9 mouse cellular contexts compared by ENCODE assay signal in the genomic region with DNA sequence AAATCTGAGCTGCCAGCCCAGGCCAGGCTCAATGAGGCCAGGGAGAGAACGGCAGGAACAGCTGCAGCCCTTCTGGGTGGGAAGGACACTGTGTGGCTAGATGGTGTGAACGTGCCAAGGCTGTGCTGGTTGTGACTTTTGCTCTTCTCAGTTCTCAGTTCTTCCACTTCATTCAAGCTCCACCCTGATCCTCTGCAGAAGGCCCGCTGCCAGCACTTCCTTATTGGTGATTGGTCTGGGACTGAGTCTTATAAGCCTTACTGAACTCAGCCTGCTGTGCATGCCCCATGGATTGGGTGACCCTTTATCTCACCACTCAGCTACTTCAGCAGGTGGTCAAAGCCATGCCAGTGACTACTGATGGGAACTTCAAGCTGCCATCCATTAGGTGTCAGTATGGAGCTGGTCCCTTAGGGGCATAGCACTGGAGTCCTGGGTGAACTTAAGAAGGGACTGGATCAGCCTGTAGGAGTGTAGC. TPM values are rescaled to one million over a fixed set of nuclear protein-coding genes. Genes with fewer than 3 reads are reported as not detected.
DNase-seq lines count a peak whose midpoint lies in the region; ATAC-seq and TF ChIP-seq lines count a peak whose summit lies in the region.
"Had no signal": no experiment of that assay in that cellular context is flagged by ENCODE, and none has a peak within 500 bp of the region (broad histone marks: within the 10 kb centered on the region; RNA-seq: fewer than 3 reads in every experiment).

No protein-coding gene starts in this region.

- 68% methylated on average over 3 of the region's 3 CpGs for WGBS in forebrain, postnatal 0 days
- WGBS in forebrain, embryonic 16.5 days, result 72% methylated on average over 3 of the region's 3 CpGs
- WGBS in large intestine, adult 2 months, result 26% methylated on average over 3 of the region's 3 CpGs
- WGBS in midbrain, embryonic 11.5 days, result 82% methylated on average over 3 of the region's 3 CpGs

- H3K9ac ChIP-seq in forebrain, postnatal 0 days, result no peak overlapping the region
- H3K9ac ChIP-seq in forebrain, embryonic 16.5 days (replicated peaks; ENCODE audit: low read depth, low read length), result no peak overlapping the region
- no peak overlapping the region for H3K9ac ChIP-seq in midbrain, embryonic 11.5 days (ENCODE audit: low read length)
- H3K9ac ChIP-seq: heart, embryonic 13.5 days had no signal

- no peaks in the 10 kb centered on the region for H3K9me3 ChIP-seq in forebrain, postnatal 0 days (ENCODE audit: low read length)
- H3K9me3 ChIP-seq in forebrain, embryonic 16.5 days (ENCODE audit: control insufficient read depth, low read length), result no peaks in the 10 kb centered on the region
- H3K9me3 ChIP-seq in midbrain, embryonic 11.5 days (ENCODE audit: control insufficient read depth, low read length), result no peaks in the 10 kb centered on the region
- H3K9me3 ChIP-seq: heart, embryonic 13.5 days had no signal

- H3K4me1 ChIP-seq in forebrain, postnatal 0 days (ENCODE audit: insufficient read depth), result no peaks in the 10 kb centered on the region
- no peaks in the 10 kb centered on the region; the same call in 1 of the 2 replicates for H3K4me1 ChIP-seq in forebrain, embryonic 16.5 days (replicated peaks; ENCODE audit: control insufficient read depth, insufficient read depth, low read length)
- H3K4me1 ChIP-seq in midbrain, embryonic 11.5 days (ENCODE audit: control insufficient read depth, insufficient read depth, low read length), result no peaks in the 10 kb centered on the region
- H3K4me1 ChIP-seq: heart, embryonic 13.5 days had no signal

- DNase-seq in forebrain, postnatal 0 days, result no peak
- peak; percentile 32 for DNase-seq in 3T3-L1 (ENCODE audit: low read depth, low spot score)
- peak; percentile 37 for DNase-seq in cerebellum, adult 8-10 months
- DNase-seq in large intestine, adult 2 months (ENCODE audit: low read depth, low spot score), result peak; percentile 19
- no peak for DNase-seq in midbrain, embryonic 11.5 days (ENCODE audit: low spot score, missing footprints)
- DNase-seq in spleen, adult 12 weeks (ENCODE audit: low spot score), result no peak
- DNase-seq in spleen, postnatal 14 days (ENCODE audit: low spot score in 2 of 2), result no peak

- no peak overlapping the region for H3K4me3 ChIP-seq in forebrain, postnatal 0 days (ENCODE audit: low read depth, low read length)
- H3K4me3 ChIP-seq in forebrain, embryonic 16.5 days (replicated peaks; ENCODE audit: low read length), result no peak overlapping the region
- H3K4me3 ChIP-seq in midbrain, embryonic 11.5 days (ENCODE audit: low read depth, low read length), result no peak overlapping the region
- H3K4me3 ChIP-seq: heart, embryonic 13.5 days had no signal

- ATAC-seq in forebrain, postnatal 0 days, result no peak
- ATAC-seq in forebrain, embryonic 16.5 days, result no peak
- ATAC-seq in midbrain, embryonic 11.5 days (ENCODE audit: low FRiP score), result no peak

- no peak overlapping the region for H3K4me2 ChIP-seq in forebrain, postnatal 0 days (ENCODE audit: low read depth)
- H3K4me2 ChIP-seq in forebrain, embryonic 16.5 days (ENCODE audit: low read length), result no peak overlapping the region
- H3K4me2 ChIP-seq in midbrain, embryonic 11.5 days, result no peak overlapping the region
- H3K4me2 ChIP-seq: heart, embryonic 13.5 days had no signal

- H3K36me3 ChIP-seq in forebrain, postnatal 0 days (ENCODE audit: insufficient read depth), result no peaks in the 10 kb centered on the region
- no peaks in the 10 kb centered on the region for H3K36me3 ChIP-seq in forebrain, embryonic 16.5 days (ENCODE audit: control insufficient read depth, insufficient read depth)
- H3K36me3 ChIP-seq in midbrain, embryonic 11.5 days (ENCODE audit: control insufficient read depth, insufficient read depth, low read length), result no peaks in the 10 kb centered on the region
- H3K36me3 ChIP-seq: heart, embryonic 13.5 days had no signal

- H3K27me3 ChIP-seq in forebrain, postnatal 0 days (ENCODE audit: insufficient read depth, low read length), result no peaks in the 10 kb centered on the region
- H3K27me3 ChIP-seq in forebrain, embryonic 16.5 days (replicated peaks; ENCODE audit: control insufficient read depth, insufficient read depth, low read length), result no peaks in the 10 kb centered on the region
- no peaks in the 10 kb centered on the region for H3K27me3 ChIP-seq in midbrain, embryonic 11.5 days (ENCODE audit: control insufficient read depth, insufficient read depth, low read length)

- TF ChIP-seq CTCF in forebrain, postnatal 0 days (IDR thresholded peaks at IDR 0.05; ENCODE audit: low read depth), result peak; percentile 25; the same call in 1 of the 2 replicates

- H3K27ac ChIP-seq in forebrain, postnatal 0 days (ENCODE audit: low read depth, low read length), result no peak overlapping the region
- H3K27ac ChIP-seq in forebrain, embryonic 16.5 days (ENCODE audit: low read length), result no peak overlapping the region
- H3K27ac ChIP-seq in midbrain, embryonic 11.5 days (ENCODE audit: low read depth, low read length), result no peak overlapping the region
- H3K27ac ChIP-seq: heart, embryonic 13.5 days had no signal

RNA-seq across cellular contexts. Expression of gene Atp2b3, which starts 23.6 kb away (rescaled TPM):
- total RNA-seq in forebrain, postnatal 0 days (2014; rRNA removed), result 21.4 and 26.0 TPM in 2 replicates
- 3.9 and 5.5 TPM in 2 replicates for polyA plus RNA-seq in forebrain, postnatal 0 days (2015; fragmentation: Nextera tagmentation; extraction: Ambion mirVana)
- 3.7 and 6.1 TPM in 2 replicates for polyA plus RNA-seq in forebrain, embryonic 16.5 days (2015; fragmentation: Nextera tagmentation; extraction: Ambion mirVana)
- 0.15 and 0.16 TPM in 2 replicates for polyA plus RNA-seq in large intestine, adult 2 months (2012; rRNA removed)
- 0.25 and 0.30 TPM in 2 replicates for polyA plus RNA-seq in midbrain, embryonic 11.5 days (2014; fragmentation: Nextera tagmentation; extraction: Ambion mirVana)

RNA-seq across cellular contexts. Expression of gene Bgn, which starts 43.0 kb away (rescaled TPM):
- 24.8 and 39.7 TPM in 2 replicates for total RNA-seq in forebrain, postnatal 0 days (2014; rRNA removed)
- polyA plus RNA-seq in forebrain, postnatal 0 days (2015; fragmentation: Nextera tagmentation; extraction: Ambion mirVana), result 17.7 and 18.3 TPM in 2 replicates
- polyA plus RNA-seq in forebrain, embryonic 16.5 days (2015; fragmentation: Nextera tagmentation; extraction: Ambion mirVana), result 14.9 and 21.1 TPM in 2 replicates
- polyA plus RNA-seq in large intestine, adult 2 months (2012; rRNA removed), result 124 and 157 TPM in 2 replicates
- 42.1 and 43.4 TPM in 2 replicates for polyA plus RNA-seq in midbrain, embryonic 11.5 days (2014; fragmentation: Nextera tagmentation; extraction: Ambion mirVana)

Comparison
In these comparisons a context has a peak if more than half of its experiments do, and no peak if none do; other contexts are left out.
1. DNase-seq: peak in 3T3-L1 (single experiment), cerebellum, adult 8-10 months (single experiment) and large intestine, adult 2 months (single experiment); none in forebrain, postnatal 0 days (single experiment), midbrain, embryonic 11.5 days (single experiment), spleen, adult 12 weeks (single experiment) and spleen, postnatal 14 days (0 of 2).